In genomic region chr15:80289436-80289835, GRCm38 (mm10) we compare ENCODE assay signal across 9 mouse cellular contexts. TPM values are rescaled to one million over a fixed set of nuclear protein-coding genes. Genes with fewer than 3 reads are reported as not detected.
DNase-seq lines count a peak whose midpoint lies in the region; ATAC-seq and TF ChIP-seq lines count a peak whose summit lies in the region.
"Had no signal": no experiment of that assay in that cellular context is flagged by ENCODE, and none has a peak within 500 bp of the region (broad histone marks: within the 10 kb centered on the region; RNA-seq: fewer than 3 reads in every experiment).

No protein-coding gene starts in this region.

- no peaks in the 10 kb centered on the region for H3K9me3 ChIP-seq in G1E (replicated peaks)
- H3K9me3 ChIP-seq in embryonic facial prominence, embryonic 11.5 days (replicated peaks; ENCODE audit: control insufficient read depth, low read length): no peaks in the 10 kb centered on the region

- no peak overlapping the region for H3K27ac ChIP-seq in embryonic facial prominence, embryonic 11.5 days (replicated peaks; ENCODE audit: low read depth, low read length)
- H3K27ac ChIP-seq: macrophage had no signal

- ATAC-seq in G1E (ENCODE audit: extremely low read depth, insufficient number of reproducible peaks, low FRiP score, poor library complexity, severe bottlenecking): no peak
- ATAC-seq in embryonic facial prominence, embryonic 11.5 days (replicated peaks; ENCODE audit: insufficient number of reproducible peaks, low FRiP score, low TSS enrichment, low read depth): 0 out of 2 replicates have a peak, but pooled peaks have one; percentile 34

- no peak overlapping the region for H3K4me2 ChIP-seq in embryonic facial prominence, embryonic 11.5 days (ENCODE audit: low read depth, low read length)

- H3K36me3 ChIP-seq in G1E (replicated peaks): no peaks in the 10 kb centered on the region
- H3K36me3 ChIP-seq in embryonic facial prominence, embryonic 11.5 days (replicated peaks; ENCODE audit: control insufficient read depth, insufficient read depth, low read depth, low read length): no peaks in the 10 kb centered on the region

- TF ChIP-seq CTCF in G1E (IDR thresholded peaks at IDR 0.05; ENCODE audit: low read depth, low read length): peak; percentile 29; the same call in 1 of the 2 replicates

- WGBS in embryonic facial prominence, embryonic 11.5 days: 7% methylated on average over 10 of the region's 10 CpGs

- intact Hi-C loops in heart, postnatal 25 days (cut with DNase I): loop anchor here (5.0 kb wide), 1 partner anchor 413 kb away; no protein-coding TSS in a partner anchor

- H3K4me3 ChIP-seq in G1E (ENCODE audit: low read depth, low read length): no peak overlapping the region
- no peak overlapping the region for H3K4me3 ChIP-seq in embryonic facial prominence, embryonic 11.5 days (ENCODE audit: low read depth, low read length)

- H3K9ac ChIP-seq in embryonic facial prominence, embryonic 11.5 days (replicated peaks; ENCODE audit: low read length): no peak overlapping the region

- H3K27me3 ChIP-seq in G1E (ENCODE audit: insufficient read depth, low read length): peaks cover 15% of the 10 kb centered on the region
- H3K27me3 ChIP-seq in embryonic facial prominence, embryonic 11.5 days (ENCODE audit: control insufficient read depth, insufficient read depth, low read length): peaks cover 45% of the 10 kb centered on the region

- no peaks in the 10 kb centered on the region; the same call in 1 of the 2 replicates for H3K4me1 ChIP-seq in G1E (ENCODE audit: insufficient read depth, low read depth, low read length)
- no peaks in the 10 kb centered on the region for H3K4me1 ChIP-seq in embryonic facial prominence, embryonic 11.5 days (ENCODE audit: control insufficient read depth, insufficient read depth, low read length)

- peak; percentile 57 for DNase-seq in G1E (ENCODE audit: low spot score)
- DNase-seq in adrenal gland, postnatal 25 days: peak; percentile 74
- peak; percentile 75 for DNase-seq in embryonic facial prominence, embryonic 11.5 days (ENCODE audit: low spot score)
- DNase-seq in heart, postnatal 25 days (ENCODE audit: low spot score): peak; percentile 15
- peak; percentile 58 to 69 for DNase-seq in layer of hippocampus, postnatal 10 days (ENCODE audit: low spot score in 2 of 2)
- DNase-seq in lung, postnatal 36 days: peak; percentile 82
- peak; percentile 78 to 80 for DNase-seq in right cerebral cortex, postnatal 10 days (ENCODE audit: low spot score in 2 of 2)
- peak; percentile 11 to 46 for DNase-seq in urinary bladder, postnatal 36 days (ENCODE audit: low spot score in 2 of 2)

RNA-seq across cellular contexts. Expression of gene Cacna1i, which starts 2.4 kb away (rescaled TPM):
- total RNA-seq in G1E (2014; fragmentation: Nextera tagmentation): not detected in 2 replicates
- 0.05 and 0.06 TPM in 2 replicates for total RNA-seq in G1E (2017)
- not detected in 2 replicates for polyA plus RNA-seq in G1E (2012)
- 0.94 and 1.6 TPM in 2 replicates for total RNA-seq in adrenal gland, postnatal 25 days (2021)
- 0.11 TPM in 1 of 2 replicates, not detected in the other for polyA plus RNA-seq in embryonic facial prominence, embryonic 11.5 days (2014; fragmentation: Nextera tagmentation; extraction: Ambion mirVana)
- total RNA-seq in heart, postnatal 25 days (2021): under 1 TPM in 1 of 2 experiments, not detected in 1; 0.36 TPM
- 10 to 100 TPM; 36.0 to 38.0 TPM for total RNA-seq in layer of hippocampus, postnatal 10 days (2021)
- polyA plus RNA-seq: macrophage had no signal

RNA-seq across cellular contexts. Expression of gene Rps19bp1, which starts 25.3 kb away (rescaled TPM):
- total RNA-seq in G1E (2014; fragmentation: Nextera tagmentation): 46.5 and 58.3 TPM in 2 replicates
- total RNA-seq in G1E (2017): 22.6 and 25.9 TPM in 2 replicates
- polyA plus RNA-seq in G1E (2012): 67.2 and 96.3 TPM in 2 replicates
- 36.2 and 37.9 TPM in 2 replicates for total RNA-seq in adrenal gland, postnatal 25 days (2021)
- 81.3 and 83.1 TPM in 2 replicates for polyA plus RNA-seq in embryonic facial prominence, embryonic 11.5 days (2014; fragmentation: Nextera tagmentation; extraction: Ambion mirVana)
- total RNA-seq in heart, postnatal 25 days (2021): 10 to 100 TPM; 15.5 to 15.9 TPM
- total RNA-seq in layer of hippocampus, postnatal 10 days (2021): 10 to 100 TPM; 39.9 to 42.2 TPM

RNA-seq across cellular contexts. Expression of gene Atf4, which starts 34.5 kb away (rescaled TPM):
- total RNA-seq in G1E (2014; fragmentation: Nextera tagmentation) (45.1 and 51.4 TPM in 2 replicates), G1E (2017) (81.2 and 85.3 TPM in 2 replicates)
- polyA plus RNA-seq in G1E (2012): 146 and 170 TPM in 2 replicates
- total RNA-seq in adrenal gland, postnatal 25 days (2021): 194 and 214 TPM in 2 replicates
- polyA plus RNA-seq in embryonic facial prominence, embryonic 11.5 days (2014; fragmentation: Nextera tagmentation; extraction: Ambion mirVana): 120 and 123 TPM in 2 replicates
- total RNA-seq in heart, postnatal 25 days (2021): 10 to 100 TPM; 58.3 to 81.7 TPM
- total RNA-seq in layer of hippocampus, postnatal 10 days (2021): 100 to 1,000 TPM; 102 to 108 TPM

RNA-seq across cellular contexts. Expression of gene AC140267.1, which starts 53.8 kb away (rescaled TPM):
- total RNA-seq in G1E (2014; fragmentation: Nextera tagmentation): 14.0 TPM in 1 of 2 replicates, not detected in the other
- not detected in 2 replicates for total RNA-seq in G1E (2017)
- not detected in 2 replicates for polyA plus RNA-seq in G1E (2012)
- total RNA-seq in adrenal gland, postnatal 25 days (2021): 16.0 TPM in 1 of 2 replicates, not detected in the other
- polyA plus RNA-seq in embryonic facial prominence, embryonic 11.5 days (2014; fragmentation: Nextera tagmentation; extraction: Ambion mirVana): not detected in 2 replicates
- 10 to 100 TPM; 16.1 to 21.0 TPM for total RNA-seq in heart, postnatal 25 days (2021)
- total RNA-seq in layer of hippocampus, postnatal 10 days (2021): 10 to 100 TPM; 21.1 to 23.0 TPM
- polyA plus RNA-seq: macrophage had no signal

RNA-seq across cellular contexts. Expression of gene Mief1, which starts 55.6 kb away (rescaled TPM):
- total RNA-seq in G1E (2014; fragmentation: Nextera tagmentation) (35.4 and 44.9 TPM in 2 replicates), G1E (2017) (36.1 and 36.8 TPM in 2 replicates)
- 20.2 and 26.6 TPM in 2 replicates for polyA plus RNA-seq in G1E (2012)
- total RNA-seq in adrenal gland, postnatal 25 days (2021): 40.2 and 50.5 TPM in 2 replicates
- polyA plus RNA-seq in embryonic facial prominence, embryonic 11.5 days (2014; fragmentation: Nextera tagmentation; extraction: Ambion mirVana): 35.7 and 36.7 TPM in 2 replicates
- 10 to 100 TPM; 29.2 to 32.3 TPM for total RNA-seq in heart, postnatal 25 days (2021)
- 10 to 100 TPM; 32.3 to 34.3 TPM for total RNA-seq in layer of hippocampus, postnatal 10 days (2021)

Comparison
In these comparisons a context has a peak if more than half of its experiments do, and no peak if none do; other contexts are left out.
1. DNase-seq: peak in every context shown above with its lines; median percentile 82 in lung, postnatal 36 days; 79 in right cerebral cortex, postnatal 10 days; 75 in embryonic facial prominence, embryonic 11.5 days; 74 in adrenal gland, postnatal 25 days; 64 in layer of hippocampus, postnatal 10 days; 57 in G1E; 28 in urinary bladder, postnatal 36 days; 15 in heart, postnatal 25 days.
2. RNA of gene Cacna1i, which starts 2.4 kb away (total RNA-seq): 36.0 to 38.0 TPM in layer of hippocampus, postnatal 10 days; 0.94 to 1.6 TPM in adrenal gland, postnatal 25 days, 0.36 TPM in heart, postnatal 25 days and 0.05 to 0.06 TPM in G1E; every median in the first group is over 10 times any median in the second.